Mouse (Mus musculus) testis, postnatal 10 days (tissue): Measurements from ENCODE around the gene Crtc3.
A peak's percentile ranks its signal among the peaks of the same experiment; 100 is the strongest.

Experiments used
- DNase-seq: peaks from one replicate; pipeline ENCODE4 v3.0.0; 2021; ENCODE audit warnings: low spot score

Gene Crtc3

DNA sequence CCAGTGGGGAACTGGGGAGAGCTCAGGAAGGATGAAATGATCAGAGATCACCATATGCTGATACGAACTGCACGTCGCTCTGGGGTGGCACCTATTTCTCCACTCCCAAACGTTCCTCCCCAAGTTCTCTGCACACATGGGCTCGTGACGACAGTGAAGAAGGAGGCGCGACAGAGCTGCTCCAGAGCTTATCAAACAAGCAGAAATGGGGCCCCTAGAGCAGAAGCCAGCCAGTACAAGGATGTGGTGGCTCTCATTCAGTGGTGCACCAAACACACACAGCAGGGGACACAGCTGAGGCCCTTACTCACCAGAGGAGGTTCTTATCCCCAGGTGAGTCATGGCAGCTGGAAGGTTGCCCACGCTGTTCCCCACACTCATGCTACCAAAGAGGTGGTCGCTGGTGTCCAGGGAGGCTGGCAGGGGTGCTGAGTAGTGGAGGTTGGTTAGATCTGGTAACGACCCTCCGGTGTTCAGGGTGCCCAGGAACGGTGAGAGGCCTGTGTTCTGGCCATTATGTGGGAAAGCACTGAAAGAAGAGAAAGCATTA, 90.2 kb downstream of the Crtc3 start:
- no peak for DNase-seq

DNA sequence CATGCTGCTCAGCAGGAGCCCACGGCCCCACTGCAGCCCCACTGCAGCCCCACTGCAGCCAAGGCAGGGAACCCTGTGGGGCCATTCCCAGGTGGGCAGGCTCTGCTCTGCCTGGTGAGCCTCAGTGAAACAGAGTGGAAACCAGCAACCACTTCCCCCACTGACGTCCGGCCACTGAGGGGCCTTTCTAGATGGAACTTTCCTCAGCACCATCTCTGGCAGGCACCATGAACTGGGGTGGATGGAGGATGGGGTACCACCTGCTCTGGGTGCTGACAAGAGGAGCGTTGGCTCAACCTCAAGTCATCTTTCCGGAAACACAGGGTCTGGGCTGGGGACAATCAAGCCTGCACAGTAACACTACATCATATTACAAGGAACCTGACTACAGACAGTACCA, 90.8 kb downstream of the Crtc3 start:
- no peak for DNase-seq

DNA sequence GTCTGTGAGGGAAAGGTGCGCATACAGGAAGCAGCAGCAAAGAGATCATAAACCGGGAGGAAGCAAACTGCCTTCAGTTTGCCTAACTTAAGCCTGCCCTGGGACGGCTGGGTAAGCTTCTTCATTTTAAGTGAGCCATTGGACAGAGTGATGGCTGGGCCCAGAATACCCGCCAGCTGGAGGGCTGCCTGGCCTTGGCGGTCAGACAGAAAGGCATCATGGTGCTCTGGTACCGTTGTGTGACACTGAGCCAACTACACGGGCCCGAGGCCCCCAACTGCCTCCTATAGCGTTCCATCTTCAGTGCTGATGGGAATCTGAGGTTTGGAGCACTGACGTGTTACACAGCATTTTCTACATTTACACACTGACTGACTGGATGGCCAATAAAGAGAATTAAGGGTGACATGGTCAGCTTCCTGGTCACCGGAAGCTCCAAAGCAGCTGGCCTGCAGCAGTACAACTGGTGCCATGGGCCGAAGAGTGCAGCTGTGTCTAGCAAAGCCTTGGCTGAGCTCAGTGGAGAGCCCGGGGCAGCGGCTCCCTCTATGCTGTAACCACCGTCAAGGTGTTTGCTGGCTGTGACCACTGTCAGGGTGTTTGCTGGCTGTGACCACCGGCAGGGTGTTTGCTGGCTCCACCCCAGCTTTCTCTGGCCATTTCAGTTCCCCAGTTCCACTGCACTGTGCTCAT, 99.5 kb downstream of the Crtc3 start:
- DNase-seq, result no peak

DNA sequence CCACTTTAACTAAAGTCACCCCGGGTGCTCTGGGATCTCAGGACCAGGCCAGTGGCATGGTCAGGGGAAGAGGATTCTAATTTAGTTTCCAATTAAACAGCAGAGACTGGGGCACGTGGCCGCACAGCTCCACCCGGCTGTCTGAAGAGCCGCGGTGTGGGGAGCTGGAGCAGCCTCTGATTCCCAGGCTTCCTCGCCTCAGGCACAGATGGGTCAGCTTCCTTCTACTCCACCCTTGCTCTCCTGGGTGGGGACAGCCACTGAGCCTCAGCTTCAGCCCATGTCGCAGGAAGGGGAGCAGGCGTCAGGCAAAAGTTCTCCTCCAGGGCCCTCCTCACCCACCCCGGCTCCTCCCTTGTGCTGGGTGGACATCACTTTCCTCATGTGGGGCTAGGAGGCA, 101.0 kb downstream of the Crtc3 start:
- no peak for DNase-seq

DNA sequence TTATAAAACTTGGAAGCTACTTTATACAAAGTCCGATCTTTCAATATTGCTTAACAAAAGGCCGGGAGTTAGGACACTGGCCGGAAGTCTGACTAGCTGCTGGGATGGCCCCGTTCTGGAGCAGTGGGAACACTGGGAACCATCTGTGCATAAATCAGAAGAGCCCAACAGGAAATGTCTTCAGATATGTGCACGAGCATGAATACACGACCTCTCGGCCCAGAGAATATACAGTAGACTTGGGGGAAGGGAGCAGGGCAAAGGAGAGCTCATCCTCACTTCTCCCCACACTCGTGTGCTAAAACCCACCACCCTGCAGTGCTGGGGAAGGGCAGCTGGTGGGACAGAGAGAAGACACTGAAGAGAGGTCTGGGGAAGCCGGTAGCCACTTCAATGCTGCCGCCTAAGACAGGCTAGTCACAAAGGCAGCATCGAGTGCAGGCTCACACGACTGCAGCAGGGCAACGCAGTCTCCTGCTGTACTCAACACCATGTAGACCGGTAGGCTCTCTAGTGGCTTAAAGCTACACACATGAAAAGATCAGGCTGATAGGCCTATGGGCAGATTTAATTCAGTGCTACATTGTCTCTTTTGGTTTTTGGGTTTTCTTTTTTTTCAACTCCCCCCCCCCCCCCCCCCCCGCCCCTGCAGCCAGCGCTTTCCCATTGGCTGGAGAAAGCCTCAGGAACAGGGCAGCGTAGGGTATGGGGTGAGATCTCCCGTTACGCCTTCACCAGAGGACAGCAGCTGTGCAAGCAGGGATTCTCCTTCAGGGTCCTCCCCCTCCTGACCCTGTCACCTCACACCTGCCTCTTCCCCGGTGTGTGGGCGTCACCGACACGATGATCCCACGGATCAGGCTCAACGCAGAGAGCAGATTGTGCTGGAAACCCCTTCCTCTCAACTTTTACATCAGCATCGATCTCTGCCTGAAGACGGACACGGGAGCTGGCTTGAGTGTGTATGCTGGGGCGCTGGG, 101.7 kb downstream of the Crtc3 start:
- DNase-seq, result no peak

DNA sequence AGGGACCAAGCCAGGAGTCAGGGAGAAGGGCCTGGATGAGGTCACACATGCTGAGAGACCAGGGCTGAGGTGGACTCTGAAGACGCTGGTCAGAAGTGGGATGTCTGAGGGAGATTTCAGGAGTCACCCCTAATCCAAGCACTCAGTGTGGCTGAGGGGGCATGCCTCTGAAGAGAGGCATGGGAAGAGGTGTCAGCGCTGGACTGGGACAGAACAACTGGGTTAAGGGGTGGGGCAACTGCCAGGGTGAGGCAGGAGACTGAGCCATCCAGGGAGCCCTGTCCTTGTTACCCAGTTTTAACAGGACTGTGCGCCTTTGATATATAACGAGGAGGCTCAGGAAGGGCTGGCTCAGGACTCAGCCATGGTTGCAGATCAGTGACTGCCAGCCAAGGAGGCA, 102.5 kb downstream of the Crtc3 start:
- no peak for DNase-seq

DNA sequence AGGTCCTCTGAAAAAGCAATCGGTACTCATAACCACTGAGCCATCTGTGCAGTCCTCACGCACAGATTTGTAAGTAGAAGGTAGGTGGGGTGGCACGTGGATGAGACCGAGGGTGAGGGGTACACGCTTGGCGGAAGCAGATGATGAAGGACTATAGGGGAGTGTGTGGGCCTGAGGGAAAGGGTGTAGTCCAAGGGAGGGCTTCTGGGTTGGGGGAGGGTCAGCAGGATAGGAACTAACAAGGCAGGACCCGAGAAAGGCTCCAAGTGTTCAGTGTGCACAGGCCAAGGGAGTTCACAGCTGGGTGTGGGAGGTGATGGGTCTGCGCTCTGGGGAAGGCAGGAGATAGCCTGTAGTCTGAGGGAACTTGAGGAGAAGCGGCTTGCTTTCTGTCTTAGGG, 103.3 kb downstream of the Crtc3 start:
- no peak for DNase-seq

DNA sequence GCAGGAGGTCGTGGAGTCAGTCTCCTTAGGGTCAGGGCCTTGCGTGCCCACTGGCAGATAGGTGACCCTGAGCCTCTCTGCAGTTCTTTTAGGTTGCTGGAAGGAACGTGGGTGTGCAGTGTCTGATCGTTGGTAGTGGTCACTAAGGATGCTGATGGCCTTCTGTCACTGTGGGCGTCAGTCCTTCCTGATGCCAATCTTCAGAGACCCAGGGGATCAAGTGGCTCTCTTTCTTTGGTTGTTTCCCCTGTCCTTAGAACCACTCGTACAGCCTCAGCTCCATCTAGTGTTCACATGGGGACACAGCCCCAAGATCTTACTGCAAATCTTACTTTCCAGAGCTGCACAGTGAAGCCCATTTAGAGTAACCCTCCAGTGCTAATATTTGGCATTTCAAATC, 104.7 kb downstream of the Crtc3 start:
- no peak for DNase-seq

DNA sequence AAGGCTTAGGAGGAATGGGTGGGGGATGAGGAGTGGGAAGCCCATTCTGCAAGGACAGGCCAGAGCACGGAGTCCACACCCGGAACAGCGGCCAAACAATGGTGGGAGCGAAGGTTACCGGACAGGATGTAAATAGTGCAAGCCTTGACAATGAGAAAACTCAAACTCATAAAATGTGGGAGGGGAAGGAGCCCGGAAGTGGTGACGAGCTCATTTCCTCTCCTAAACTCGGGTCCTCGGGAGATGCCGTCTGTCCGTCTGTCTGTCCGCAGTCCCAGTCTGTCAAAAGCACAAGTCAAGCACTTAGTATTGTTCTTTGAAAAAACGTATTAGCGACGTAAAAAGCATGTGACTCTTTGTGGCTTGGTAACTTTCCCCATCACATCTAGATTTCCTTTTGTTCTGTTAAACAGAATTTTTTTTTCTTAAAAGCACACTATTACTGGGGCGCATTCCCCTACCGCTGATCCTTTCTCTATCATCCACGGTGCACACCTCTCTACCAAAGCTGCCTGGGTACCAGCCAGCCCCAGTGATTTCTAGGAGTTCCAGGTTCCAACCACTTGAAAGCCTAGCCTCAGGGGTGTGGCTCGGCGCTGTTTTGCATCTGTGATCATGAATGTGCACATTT, 105.7 kb downstream of the Crtc3 start:
- no peak for DNase-seq

DNA sequence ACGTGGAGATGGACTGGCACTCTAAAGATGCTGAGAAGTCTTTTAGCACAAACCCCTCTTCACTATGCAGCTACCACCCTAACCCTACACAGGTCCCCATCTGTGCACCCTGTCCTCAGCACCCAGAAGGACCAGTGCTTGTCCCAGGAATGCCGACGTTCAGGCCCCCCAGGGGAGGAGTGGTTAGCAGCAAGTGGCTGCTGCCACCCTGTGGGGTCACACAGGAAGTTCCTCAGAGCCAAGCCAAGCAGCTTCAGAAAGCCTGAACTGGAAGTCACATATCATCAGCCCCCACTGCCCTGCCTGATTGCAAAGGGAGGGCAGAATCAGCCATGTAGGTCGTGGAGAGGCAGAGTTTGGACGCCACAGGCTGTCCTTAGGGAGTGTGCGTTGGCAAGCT, 108.3 kb downstream of the Crtc3 start:
- peak; percentile 64 for DNase-seq

DNA sequence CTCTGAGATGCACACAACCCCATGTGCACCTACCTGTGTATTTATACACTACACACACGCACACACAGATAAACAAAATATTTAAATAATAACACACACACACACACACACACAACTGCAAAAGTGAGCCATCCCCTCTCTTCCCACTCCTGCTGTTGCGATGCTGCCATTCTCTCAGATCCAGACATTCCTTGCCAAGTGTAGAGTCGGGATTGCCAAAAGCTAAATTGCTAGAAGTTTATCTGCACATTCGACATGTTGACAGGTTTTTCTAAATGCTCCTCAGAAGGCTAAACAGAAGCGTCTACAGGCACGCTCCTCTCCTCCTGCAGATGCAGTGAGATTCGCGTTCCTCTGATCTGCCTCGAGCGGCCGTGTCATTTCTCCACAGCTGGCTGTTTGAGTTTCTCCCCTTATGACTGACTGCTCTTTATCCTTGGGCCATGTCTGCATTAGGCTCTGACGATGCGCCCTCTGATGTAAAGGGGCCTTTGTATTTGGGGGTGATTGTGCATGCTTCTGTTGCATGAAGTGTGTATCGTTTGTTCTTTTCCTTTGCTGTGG, 111.2 kb downstream of the Crtc3 start:
- DNase-seq, result no peak

DNA sequence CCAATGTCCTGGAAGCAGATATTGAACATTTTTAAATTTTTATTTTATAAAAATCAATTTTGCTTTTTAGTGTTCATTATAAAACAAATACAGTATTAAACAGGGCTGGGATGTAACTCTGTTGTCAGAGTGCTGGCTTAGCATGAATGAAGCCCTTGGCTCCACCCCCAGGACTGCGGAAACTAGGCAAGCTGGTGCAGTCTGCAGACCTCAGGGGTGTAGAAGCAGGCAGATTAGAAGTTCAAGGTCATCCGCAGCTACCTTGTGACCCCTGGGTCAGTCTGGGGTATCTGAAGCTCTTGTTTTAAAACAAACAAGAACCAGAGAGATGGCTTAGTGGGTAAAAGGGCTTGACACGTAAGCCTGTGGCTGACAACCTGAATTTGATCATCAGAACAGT, 112.1 kb downstream of the Crtc3 start:
- DNase-seq, result no peak

DNA sequence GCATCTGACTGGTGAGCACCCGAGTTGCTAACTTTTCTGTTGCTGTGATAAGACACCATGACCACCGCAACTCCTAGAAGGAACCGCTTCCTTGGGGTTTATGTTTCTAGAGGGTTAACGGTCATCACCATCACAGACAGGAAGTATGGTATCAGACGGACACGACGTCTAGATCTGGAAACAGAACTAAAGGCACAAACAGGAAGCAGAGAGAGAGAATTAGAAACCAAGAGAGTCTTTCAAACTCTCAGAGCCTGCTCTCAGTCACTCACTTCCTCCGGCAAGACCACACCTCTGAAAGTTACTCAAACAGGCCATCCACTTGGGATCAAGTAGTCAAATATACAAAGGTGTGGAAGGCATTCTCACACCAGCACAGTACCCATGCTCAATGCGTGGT, 112.9 kb downstream of the Crtc3 start:
- no peak for DNase-seq

DNA sequence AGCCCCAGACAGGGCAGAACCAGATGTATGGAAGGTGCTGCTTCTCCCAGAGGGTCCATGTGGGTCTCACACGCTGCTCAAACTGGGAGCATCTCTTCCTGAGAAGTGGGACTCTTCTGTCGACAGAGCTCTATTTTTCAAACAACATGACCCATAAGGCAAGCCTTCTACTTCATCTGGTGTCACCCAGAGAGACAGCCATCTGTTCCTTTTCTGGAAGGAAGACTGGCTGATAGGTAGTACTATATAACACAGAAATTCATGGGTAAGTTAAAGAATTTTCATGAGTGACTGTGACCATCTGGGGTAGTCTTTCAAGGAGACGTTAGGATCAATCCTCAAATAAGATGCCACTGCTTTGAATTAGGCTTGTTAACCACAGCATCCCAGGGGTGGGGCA, 115.6 kb downstream of the Crtc3 start:
- DNase-seq, result no peak

DNA sequence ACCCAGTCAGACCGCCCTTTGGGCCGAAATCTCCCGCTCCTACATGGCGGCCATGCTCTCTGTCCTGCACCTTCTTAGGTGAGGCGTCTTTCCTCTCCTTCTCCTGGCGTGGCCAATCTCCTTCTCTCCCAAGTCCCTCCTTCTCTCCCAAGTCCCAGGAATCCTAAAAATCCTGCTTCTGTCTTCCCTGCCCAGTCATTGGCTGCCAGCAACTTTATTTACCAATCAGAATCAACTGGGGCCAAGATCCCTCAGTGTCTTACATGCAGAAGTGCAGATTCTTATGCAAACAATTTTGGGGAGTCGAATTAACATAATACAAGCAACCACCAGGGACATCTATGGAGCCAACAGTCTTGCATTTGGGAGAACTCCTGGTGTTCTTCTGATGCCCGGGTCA, 120.7 kb downstream of the Crtc3 start:
- no peak for DNase-seq

DNA sequence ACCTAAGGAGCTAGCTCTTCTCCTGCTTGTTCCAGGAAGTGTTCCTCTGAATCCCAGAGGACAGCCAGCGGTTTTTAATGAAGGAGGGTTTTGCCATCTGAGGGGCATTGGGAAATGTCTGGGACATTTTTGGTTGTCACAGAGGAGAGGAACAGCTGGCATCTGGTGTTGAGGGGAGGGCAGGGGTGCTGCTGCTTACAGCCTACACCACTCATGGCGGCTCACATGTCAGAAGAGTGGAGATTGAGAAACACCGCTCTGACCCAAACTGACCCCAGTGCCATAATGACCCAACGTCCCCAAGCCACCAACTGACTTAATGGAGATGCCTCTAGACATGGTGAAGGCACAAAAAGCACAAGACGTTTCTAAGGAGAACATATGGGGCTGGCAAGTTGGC, 126.7 kb downstream of the Crtc3 start:
- no peak for DNase-seq

DNA sequence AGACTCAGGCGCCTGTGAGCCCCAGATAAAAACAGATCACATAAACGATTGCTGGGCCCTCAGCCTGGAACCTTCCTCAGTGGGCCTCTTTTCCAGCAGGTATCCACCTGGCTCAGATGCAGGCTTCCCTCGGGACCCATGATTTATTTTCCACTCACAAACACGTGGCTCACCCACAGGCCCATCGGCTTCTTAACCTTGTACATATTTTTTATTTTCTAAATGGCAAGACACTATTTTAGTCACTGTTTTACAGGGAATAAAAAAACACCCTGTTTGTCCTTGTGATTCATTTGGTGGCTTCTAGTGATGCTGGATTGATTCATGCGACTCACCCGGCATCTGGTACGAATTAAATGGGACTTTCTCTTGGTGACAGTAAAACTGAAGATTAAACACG, 127.4 kb downstream of the Crtc3 start:
- no peak for DNase-seq

DNA sequence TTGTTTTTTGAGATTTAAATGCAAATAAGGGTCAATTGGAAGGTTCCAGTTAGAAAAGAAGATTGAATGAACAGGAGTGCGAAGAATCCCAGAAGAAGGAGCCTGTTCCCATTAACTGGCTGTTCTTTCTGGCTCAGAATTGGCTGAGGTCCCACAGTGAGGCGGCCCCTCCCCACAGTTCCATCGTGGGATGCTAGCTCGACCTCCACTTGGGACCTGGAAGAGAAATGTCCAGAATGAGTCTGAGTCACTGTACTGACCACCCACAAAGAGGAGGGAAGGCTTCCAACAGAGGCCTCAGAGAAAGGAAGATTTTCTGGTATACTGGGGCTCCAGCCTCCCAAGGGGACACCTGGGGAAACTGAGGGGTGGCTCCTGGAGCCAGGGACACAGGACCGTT, 130.1 kb downstream of the Crtc3 start:
- DNase-seq, result peak; percentile 72

DNA sequence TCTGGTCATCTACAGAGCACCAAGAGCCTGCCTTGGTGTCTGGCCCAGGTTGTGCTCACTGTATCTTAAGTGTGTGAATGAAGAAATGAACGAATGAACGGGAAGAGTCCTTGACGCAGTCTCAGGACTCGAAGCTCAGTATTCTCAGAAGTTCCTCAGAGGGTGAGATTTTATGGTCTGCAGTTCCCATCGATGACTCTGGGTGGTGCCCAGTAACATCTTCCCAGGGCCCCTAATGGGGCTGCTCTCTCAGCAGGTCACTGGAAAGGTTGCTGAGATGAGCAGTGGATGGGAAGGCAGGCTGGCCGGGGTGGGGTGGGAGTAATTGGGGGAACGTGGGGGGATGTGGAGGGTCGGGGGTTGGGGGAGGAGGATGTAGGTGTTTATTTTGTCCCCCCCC, 130.6 kb downstream of the Crtc3 start:
- no peak for DNase-seq

DNA sequence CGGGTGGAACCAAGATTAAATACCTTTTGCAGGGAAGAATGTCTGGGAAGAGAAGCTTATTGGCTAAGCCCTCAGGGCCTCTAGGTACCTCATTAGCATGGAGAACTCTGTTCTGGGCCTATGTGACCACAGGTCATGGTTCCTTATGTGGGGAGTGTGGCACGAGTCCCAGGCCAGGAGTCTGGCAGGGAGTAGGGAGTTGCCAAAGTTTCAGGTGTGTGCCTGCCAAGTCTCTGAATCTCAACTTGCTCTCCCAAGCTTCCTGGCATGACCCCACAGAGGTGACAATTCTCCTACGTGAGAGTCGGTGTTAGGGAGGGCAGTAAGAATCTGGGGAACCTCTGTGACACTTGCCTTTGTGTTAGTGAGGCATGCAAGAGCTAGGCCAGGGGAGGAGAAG, 131.5 kb downstream of the Crtc3 start:
- no peak for DNase-seq

DNA sequence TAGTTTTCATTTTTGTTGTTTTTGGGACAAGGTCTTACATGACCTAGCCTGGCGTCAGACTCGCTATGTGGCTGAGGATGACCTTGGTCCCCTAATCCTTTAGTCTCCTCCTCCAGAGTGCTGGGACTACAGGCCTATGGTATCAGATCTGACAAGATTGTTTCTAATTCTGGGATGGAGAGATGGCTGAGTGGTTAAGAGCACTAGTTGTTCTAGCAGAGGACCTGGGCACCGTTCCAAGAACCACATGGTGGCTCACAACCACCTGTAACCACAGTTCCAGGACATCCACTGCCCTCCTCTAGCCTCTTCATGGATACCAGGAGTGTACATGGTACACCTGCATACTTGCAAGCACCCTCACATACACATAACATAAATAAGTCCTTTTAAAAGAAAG, 132.5 kb downstream of the Crtc3 start:
- peak; percentile 83 for DNase-seq

DNA sequence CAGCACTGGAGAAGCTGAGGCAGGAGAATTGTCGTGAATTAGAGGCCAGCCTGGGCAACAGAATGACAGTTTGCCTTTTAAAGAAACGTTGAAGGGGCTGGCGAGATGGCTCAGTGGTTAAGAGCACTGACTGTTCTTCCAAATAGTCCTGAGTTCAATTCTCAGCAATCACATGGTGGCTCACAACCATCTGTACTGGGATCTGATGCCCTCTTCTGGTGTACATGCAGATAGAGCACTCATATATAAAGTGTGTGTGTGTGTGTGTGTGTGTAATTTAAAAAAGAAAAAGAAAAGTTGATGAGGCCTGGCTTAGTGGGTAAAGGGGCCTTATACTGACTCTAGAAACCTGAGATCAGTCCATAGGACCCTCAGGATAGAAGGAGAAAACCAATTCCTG, 133.5 kb downstream of the Crtc3 start:
- DNase-seq, result no peak
